Mouse (Mus musculus): Measurements from ENCODE around the gene Cd28. TPM values are rescaled to one million over a fixed set of nuclear protein-coding genes. Genes with fewer than 3 reads are reported as not detected.

Cd28 gene
- polyA plus RNA-seq, 1 experiment from 2014 or later: 0.08 TPM

Other genes with a start within 250 kb of the Cd28 start
- gene Raph1, start 149.7 kb upstream of the Cd28 start, polyA plus RNA-seq (2014; fragmentation: Nextera tagmentation; extraction: Ambion mirVana): 24.0 and 25.1 TPM in 2 replicates
- not detected in 2 replicates for gene Ctla4, start 170.2 kb downstream of the Cd28 start, polyA plus RNA-seq (2014; fragmentation: Nextera tagmentation; extraction: Ambion mirVana)

All from forebrain, embryonic 11.5 days (tissue).